Mouse (Mus musculus) bone marrow, adult 2 months (tissue): ENCODE results near the gene Fam43b.

Experiments used
- CTCF ChIP-seq: fragments of 200-500 bp; IDR thresholded peaks from 2 replicates; pipeline ENCODE4 v1.5.1; 2011; ENCODE audit warnings: low read length, control low read depth; ENCODE audit not compliant: control insufficient read depth, insufficient read depth
- POLR2A ChIP-seq: fragments of 200-500 bp; IDR thresholded peaks from 2 replicates; pipeline ENCODE4 v1.6.1; 2011; ENCODE audit warnings: low read depth, mild to moderate bottlenecking, control low read depth, low read length, borderline replicate concordance; ENCODE audit not compliant: control insufficient read depth

DNA sequence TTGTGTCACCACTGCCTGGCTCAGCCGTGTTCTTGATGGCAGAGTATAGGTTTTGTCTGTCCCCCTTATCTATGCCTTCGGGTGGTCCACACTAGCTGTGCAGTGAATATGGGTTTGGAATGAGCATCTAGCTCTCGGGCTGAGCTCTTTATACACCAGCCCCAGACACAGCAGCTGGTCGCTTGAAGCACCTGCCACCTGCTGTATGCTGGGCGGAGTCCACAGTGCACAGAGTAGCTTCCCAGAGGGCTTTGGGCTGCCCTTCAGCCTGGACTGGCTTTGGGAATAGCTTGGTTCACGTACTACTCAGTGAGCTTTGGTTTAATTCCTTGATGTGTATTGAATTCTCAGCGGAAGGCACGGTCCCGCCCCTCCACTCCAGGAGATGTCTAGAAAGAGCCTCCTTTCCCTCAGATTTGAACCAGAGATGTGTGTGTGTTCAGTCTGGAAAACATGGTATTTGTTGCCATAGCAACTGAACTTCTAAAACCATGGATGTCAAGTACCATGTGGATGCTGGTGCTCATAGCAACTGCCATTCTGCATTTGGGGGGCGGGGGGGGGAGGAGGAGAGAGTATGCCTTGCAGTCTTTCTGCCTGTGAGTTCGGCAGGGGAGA, 22.1 kb upstream of the Fam43b start:
- TF ChIP-seq POLR2A (no peak), CTCF (no peak)
